Mouse (Mus musculus): ENCODE measurements around the gene Ubl5. TPM values are rescaled to one million over a fixed set of nuclear protein-coding genes. Genes with fewer than 3 reads are reported as not detected.

Gene Ubl5
- polyA plus RNA-seq, 1 experiment, result 762 TPM

- H3ac ChIP-seq (ENCODE audit: control insufficient read depth, insufficient read length), result peak overlapping the region; percentile 59
- H3K79me2 ChIP-seq (ENCODE audit: control insufficient read depth, insufficient read depth), result peaks cover 51% of the 10 kb centered on the region
- TF ChIP-seq POLR2AphosphoS2 (IDR thresholded peaks at IDR 0.05; ENCODE audit: insufficient read length, low read depth) (no peak), E2F4 (IDR thresholded peaks at IDR 0.05; ENCODE audit: insufficient read depth) (no peak), MYOG (IDR thresholded peaks at IDR 0.05; ENCODE audit: control insufficient read depth in 1 of 3, insufficient read depth in 1 of 3, insufficient read length in 2 of 3, low read depth in 2 of 3) (no peak), SRF (IDR thresholded peaks at IDR 0.05; ENCODE audit: control insufficient read depth, insufficient read length, low read depth) (no peak), POLR2A (IDR thresholded peaks at IDR 0.05; ENCODE audit: insufficient read length, low read depth) (no peak), USF1 (IDR thresholded peaks at IDR 0.05; ENCODE audit: low read depth) (no peak), TCF3 (IDR thresholded peaks at IDR 0.05; ENCODE audit: insufficient read length, low read depth) (no peak), MYOD1 (IDR thresholded peaks at IDR 0.05; ENCODE audit: control insufficient read depth in 1 of 3, insufficient read length in 2 of 3, low read depth in 2 of 3) (no peak), MAX (IDR thresholded peaks at IDR 0.05; ENCODE audit: low read depth) (no peak), REST (IDR thresholded peaks at IDR 0.05; ENCODE audit: insufficient read depth, insufficient read length) (no peak), TCF12 (IDR thresholded peaks at IDR 0.05; ENCODE audit: insufficient read depth, poor library complexity, severe bottlenecking) (no peak), CEBPB (IDR thresholded peaks at IDR 0.05; ENCODE audit: insufficient read depth, poor library complexity, severe bottlenecking) (no peak)
- peak overlapping the region; percentile 79 for H3K4me2 ChIP-seq (ENCODE audit: low read depth)
- H3K4me3 ChIP-seq, result peak overlapping the region; percentile 64
- peaks cover 9% of the 10 kb centered on the region for H3K36me3 ChIP-seq (ENCODE audit: control insufficient read depth, insufficient read depth)
- H3K27me3 ChIP-seq (ENCODE audit: control insufficient read depth, insufficient read depth, insufficient read length), result no peaks in the 10 kb centered on the region
Measured at GRCm38 (mm10) chr9:20652260-20652658, 9.6 kb downstream of the Ubl5 start.

GRCm38 (mm10) chr9:20653859-20654258 lies 11.2 kb downstream of the Ubl5 start:
- no peaks in the 10 kb centered on the region for H3K27me3 ChIP-seq (ENCODE audit: control insufficient read depth, insufficient read depth, insufficient read length)
- H3ac ChIP-seq (ENCODE audit: control insufficient read depth, insufficient read length), result no peak overlapping the region
- no peak overlapping the region for H3K4me2 ChIP-seq (ENCODE audit: low read depth)
- peaks cover 64% of the 10 kb centered on the region for H3K79me2 ChIP-seq (ENCODE audit: control insufficient read depth, insufficient read depth)
- TF ChIP-seq CEBPB (IDR thresholded peaks at IDR 0.05; ENCODE audit: insufficient read depth, poor library complexity, severe bottlenecking), result no peak
- no peak for TF ChIP-seq USF1 (IDR thresholded peaks at IDR 0.05; ENCODE audit: low read depth)
- TF ChIP-seq E2F4 (IDR thresholded peaks at IDR 0.05; ENCODE audit: insufficient read depth), result no peak
- no peak for TF ChIP-seq TCF3 (IDR thresholded peaks at IDR 0.05; ENCODE audit: insufficient read length, low read depth)
- TF ChIP-seq POLR2A (IDR thresholded peaks at IDR 0.05; ENCODE audit: insufficient read length, low read depth), result no peak
- no peak for TF ChIP-seq POLR2AphosphoS2 (IDR thresholded peaks at IDR 0.05; ENCODE audit: insufficient read length, low read depth)
- TF ChIP-seq SRF (IDR thresholded peaks at IDR 0.05; ENCODE audit: control insufficient read depth, insufficient read length, low read depth), result no peak
- no peak for TF ChIP-seq MYOG (IDR thresholded peaks at IDR 0.05; ENCODE audit: control insufficient read depth in 1 of 3, insufficient read depth in 1 of 3, insufficient read length in 2 of 3, low read depth in 2 of 3)
- TF ChIP-seq TCF12 (IDR thresholded peaks at IDR 0.05; ENCODE audit: insufficient read depth, poor library complexity, severe bottlenecking), result no peak
- TF ChIP-seq MAX (IDR thresholded peaks at IDR 0.05; ENCODE audit: low read depth), result no peak
- TF ChIP-seq MYOD1 (IDR thresholded peaks at IDR 0.05; ENCODE audit: control insufficient read depth in 1 of 3, insufficient read length in 2 of 3, low read depth in 2 of 3), result no peak
- peak overlapping the region; percentile 64 for H3K4me3 ChIP-seq
- H3K36me3 ChIP-seq (ENCODE audit: control insufficient read depth, insufficient read depth), result peaks cover 14% of the 10 kb centered on the region

- Histone ChIP-seq H3K4me3 (no peak overlapping the region), H3K36me3 (ENCODE audit: control insufficient read depth, insufficient read depth) (peaks cover 14% of the 10 kb centered on the region), H3K4me2 (ENCODE audit: low read depth) (no peak overlapping the region), H3ac (ENCODE audit: control insufficient read depth, insufficient read length) (no peak overlapping the region), H3K79me2 (ENCODE audit: control insufficient read depth, insufficient read depth) (peaks cover 58% of the 10 kb centered on the region), H3K27me3 (ENCODE audit: control insufficient read depth, insufficient read depth, insufficient read length) (no peaks in the 10 kb centered on the region)
- TF ChIP-seq POLR2AphosphoS2 (IDR thresholded peaks at IDR 0.05; ENCODE audit: insufficient read length, low read depth), result no peak
- no peak for TF ChIP-seq POLR2A (IDR thresholded peaks at IDR 0.05; ENCODE audit: insufficient read length, low read depth)
- no peak for TF ChIP-seq USF1 (IDR thresholded peaks at IDR 0.05; ENCODE audit: low read depth)
- TF ChIP-seq REST (IDR thresholded peaks at IDR 0.05; ENCODE audit: insufficient read depth, insufficient read length), result no peak
- TF ChIP-seq MYOG (IDR thresholded peaks at IDR 0.05; ENCODE audit: control insufficient read depth in 1 of 3, insufficient read depth in 1 of 3, insufficient read length in 2 of 3, low read depth in 2 of 3), result no peak
- no peak for TF ChIP-seq MYOD1 (IDR thresholded peaks at IDR 0.05; ENCODE audit: control insufficient read depth in 1 of 3, insufficient read length in 2 of 3, low read depth in 2 of 3)
- no peak for TF ChIP-seq TCF12 (IDR thresholded peaks at IDR 0.05; ENCODE audit: insufficient read depth, poor library complexity, severe bottlenecking)
- TF ChIP-seq SRF (IDR thresholded peaks at IDR 0.05; ENCODE audit: control insufficient read depth, insufficient read length, low read depth), result no peak
- no peak for TF ChIP-seq CEBPB (IDR thresholded peaks at IDR 0.05; ENCODE audit: insufficient read depth, poor library complexity, severe bottlenecking)
- TF ChIP-seq TCF3 (IDR thresholded peaks at IDR 0.05; ENCODE audit: insufficient read length, low read depth), result no peak
- TF ChIP-seq E2F4 (IDR thresholded peaks at IDR 0.05; ENCODE audit: insufficient read depth), result no peak
- TF ChIP-seq MAX (IDR thresholded peaks at IDR 0.05; ENCODE audit: low read depth), result no peak
Measured at GRCm38 (mm10) chr9:20657546-20657945, 14.9 kb downstream of the Ubl5 start.

GRCm38 (mm10) chr9:20662325-20662724 lies 19.6 kb downstream of the Ubl5 start:
- Histone ChIP-seq H3K36me3 (ENCODE audit: control insufficient read depth, insufficient read depth) (peaks cover 4% of the 10 kb centered on the region), H3K4me3 (no peak overlapping the region), H3K4me2 (ENCODE audit: low read depth) (no peak overlapping the region), H3K79me2 (ENCODE audit: control insufficient read depth, insufficient read depth) (peaks cover 15% of the 10 kb centered on the region), H3ac (ENCODE audit: control insufficient read depth, insufficient read length) (no peak overlapping the region), H3K27me3 (ENCODE audit: control insufficient read depth, insufficient read depth, insufficient read length) (no peaks in the 10 kb centered on the region)
- TF ChIP-seq POLR2A (IDR thresholded peaks at IDR 0.05; ENCODE audit: insufficient read length, low read depth) (no peak), MAX (IDR thresholded peaks at IDR 0.05; ENCODE audit: low read depth) (no peak), MYOD1 (IDR thresholded peaks at IDR 0.05; ENCODE audit: control insufficient read depth in 1 of 3, insufficient read length in 2 of 3, low read depth in 2 of 3) (no peak), CEBPB (IDR thresholded peaks at IDR 0.05; ENCODE audit: insufficient read depth, poor library complexity, severe bottlenecking) (no peak), E2F4 (IDR thresholded peaks at IDR 0.05; ENCODE audit: insufficient read depth) (no peak), SRF (IDR thresholded peaks at IDR 0.05; ENCODE audit: control insufficient read depth, insufficient read length, low read depth) (no peak), MYOG (IDR thresholded peaks at IDR 0.05; ENCODE audit: control insufficient read depth in 1 of 3, insufficient read depth in 1 of 3, insufficient read length in 2 of 3, low read depth in 2 of 3) (no peak), USF1 (IDR thresholded peaks at IDR 0.05; ENCODE audit: low read depth) (no peak), TCF12 (IDR thresholded peaks at IDR 0.05; ENCODE audit: insufficient read depth, poor library complexity, severe bottlenecking) (no peak)
